ENCODE assay signal across 10 mouse cellular contexts in genomic region chr2:60118684-60119558, GRCm38 (mm10).
DNase-seq lines count a peak whose midpoint lies in the region; ATAC-seq lines count a peak whose summit lies in the region.
"Had no signal": no experiment of that assay in that cellular context is flagged by ENCODE, and none has a peak within 500 bp of the region (broad histone marks: within the 10 kb centered on the region; RNA-seq: fewer than 3 reads in every experiment).

No protein-coding gene starts in this region.

- WGBS in heart, embryonic 16.5 days = 50% methylated on average over 10 of the region's 10 CpGs
- 16% methylated on average over 10 of the region's 10 CpGs for WGBS in forebrain, embryonic 14.5 days
- 41% methylated on average over 10 of the region's 10 CpGs for WGBS in hindbrain, embryonic 11.5 days
- WGBS in neural tube, embryonic 12.5 days = 37% methylated on average over 10 of the region's 10 CpGs

- no peaks in the 10 kb centered on the region for H3K9me3 ChIP-seq in heart, embryonic 16.5 days (replicated peaks; ENCODE audit: control insufficient read depth, low read length)
- H3K9me3 ChIP-seq in forebrain, embryonic 14.5 days (replicated peaks; ENCODE audit: control insufficient read depth, low read length) = no peaks in the 10 kb centered on the region
- H3K9me3 ChIP-seq in hindbrain, embryonic 11.5 days (ENCODE audit: control insufficient read depth, low read length) = no peaks in the 10 kb centered on the region
- no peaks in the 10 kb centered on the region for H3K9me3 ChIP-seq in neural tube, embryonic 12.5 days
- H3K9me3 ChIP-seq: limb, embryonic 12.5 days; lung, embryonic 15.5 days had no signal

- peak overlapping the region; percentile 38; the same call in 1 of the 2 replicates for H3K9ac ChIP-seq in heart, embryonic 16.5 days (ENCODE audit: low read length)
- H3K9ac ChIP-seq in forebrain, embryonic 14.5 days (ENCODE audit: low read length) = peak overlapping the region; percentile 1; the same call in 1 of the 2 replicates
- no peak overlapping the region for H3K9ac ChIP-seq in hindbrain, embryonic 11.5 days (ENCODE audit: low read depth, low read length)
- no peak overlapping the region for H3K9ac ChIP-seq in neural tube, embryonic 12.5 days
- H3K9ac ChIP-seq: limb, embryonic 12.5 days; lung, embryonic 15.5 days had no signal

- no peak for ATAC-seq in heart, embryonic 16.5 days (replicated peaks; ENCODE audit: extremely low read depth, insufficient read depth, low FRiP score)
- 0 out of 2 replicates have a peak, but pooled peaks have one; percentile 22 for ATAC-seq in forebrain, embryonic 14.5 days
- ATAC-seq in hindbrain, embryonic 11.5 days (ENCODE audit: low FRiP score) = peak; percentile 48
- ATAC-seq in neural tube, embryonic 12.5 days (ENCODE audit: low FRiP score, low read depth) = peak; percentile 51; the same call in 1 of the 2 replicates

- H3K4me2 ChIP-seq in heart, embryonic 16.5 days (ENCODE audit: low read depth, low read length) = peak overlapping the region; percentile 29
- H3K4me2 ChIP-seq in forebrain, embryonic 14.5 days (ENCODE audit: low read length) = peak overlapping the region; percentile 35
- H3K4me2 ChIP-seq in hindbrain, embryonic 11.5 days (replicated peaks; ENCODE audit: low read depth, low read length) = no peak overlapping the region; the same call in 1 of the 2 replicates
- peak overlapping the region; percentile 44 for H3K4me2 ChIP-seq in neural tube, embryonic 12.5 days (replicated peaks)
- H3K4me2 ChIP-seq: limb, embryonic 12.5 days; lung, embryonic 15.5 days had no signal

- no peaks in the 10 kb centered on the region for H3K27me3 ChIP-seq in heart, embryonic 16.5 days (ENCODE audit: control insufficient read depth, insufficient read depth, low read length)
- H3K27me3 ChIP-seq in forebrain, embryonic 14.5 days (replicated peaks; ENCODE audit: control insufficient read depth, insufficient read depth, low read length) = no peaks in the 10 kb centered on the region
- H3K27me3 ChIP-seq in hindbrain, embryonic 11.5 days (ENCODE audit: control insufficient read depth, insufficient read depth, low read length) = no peaks in the 10 kb centered on the region
- no peaks in the 10 kb centered on the region for H3K27me3 ChIP-seq in neural tube, embryonic 12.5 days (replicated peaks)
- H3K27me3 ChIP-seq: limb, embryonic 12.5 days; lung, embryonic 15.5 days had no signal

- peaks cover 35% of the 10 kb centered on the region for H3K4me1 ChIP-seq in heart, embryonic 16.5 days (ENCODE audit: control insufficient read depth, insufficient read depth, low read length)
- H3K4me1 ChIP-seq in forebrain, embryonic 14.5 days (ENCODE audit: control insufficient read depth, insufficient read depth, low read length) = peaks cover 26% of the 10 kb centered on the region
- H3K4me1 ChIP-seq in hindbrain, embryonic 11.5 days (replicated peaks; ENCODE audit: control insufficient read depth, insufficient read depth, low read length) = peaks cover 3% of the 10 kb centered on the region; the same call in 1 of the 2 replicates
- H3K4me1 ChIP-seq in neural tube, embryonic 12.5 days = peaks cover 33% of the 10 kb centered on the region

- no peak for DNase-seq in heart, postnatal 36 days
- peak; percentile 62 for DNase-seq in forebrain, embryonic 14.5 days (ENCODE audit: low spot score)
- no peak for DNase-seq in hindbrain, embryonic 11.5 days (ENCODE audit: low spot score)
- DNase-seq in lung, postnatal 10 days = no peak
- DNase-seq in testis, postnatal 14 days (ENCODE audit: low spot score) = no peak
- DNase-seq: kidney, adult 9 months had no signal

- no peak overlapping the region for H3K4me3 ChIP-seq in heart, embryonic 16.5 days (ENCODE audit: low read length)
- H3K4me3 ChIP-seq in forebrain, embryonic 14.5 days (ENCODE audit: low read depth, low read length) = no peak overlapping the region
- H3K4me3 ChIP-seq in hindbrain, embryonic 11.5 days (ENCODE audit: low read depth, low read length) = no peak overlapping the region
- H3K4me3 ChIP-seq in neural tube, embryonic 12.5 days = no peak overlapping the region
- H3K4me3 ChIP-seq: limb, embryonic 12.5 days; lung, embryonic 15.5 days had no signal

- H3K36me3 ChIP-seq in heart, embryonic 16.5 days (ENCODE audit: control insufficient read depth, insufficient read depth) = no peaks in the 10 kb centered on the region
- H3K36me3 ChIP-seq in forebrain, embryonic 14.5 days (ENCODE audit: control insufficient read depth, insufficient read depth, low read length) = no peaks in the 10 kb centered on the region
- no peaks in the 10 kb centered on the region for H3K36me3 ChIP-seq in hindbrain, embryonic 11.5 days (ENCODE audit: control insufficient read depth, insufficient read depth, low read length)
- H3K36me3 ChIP-seq in neural tube, embryonic 12.5 days = no peaks in the 10 kb centered on the region; the same call in 1 of the 2 replicates
- H3K36me3 ChIP-seq: limb, embryonic 12.5 days; lung, embryonic 15.5 days had no signal

- H3K27ac ChIP-seq in heart, embryonic 16.5 days (ENCODE audit: low read length) = peak overlapping the region; percentile 39
- H3K27ac ChIP-seq in forebrain, embryonic 14.5 days (ENCODE audit: low read depth, low read length) = 0 out of 2 replicates have a peak overlapping the region, but pooled peaks have one; percentile 41
- peak overlapping the region; percentile 47; the same call in 1 of the 2 replicates for H3K27ac ChIP-seq in hindbrain, embryonic 11.5 days (ENCODE audit: low read depth, low read length)
- no peak overlapping the region for H3K27ac ChIP-seq in neural tube, embryonic 12.5 days
- H3K27ac ChIP-seq: limb, embryonic 12.5 days; lung, embryonic 15.5 days had no signal

- intact Hi-C loops in heart, postnatal 36 days (cut with DNase I) = no loop called here

Comparison
In these comparisons a context has a peak if more than half of its experiments do, and no peak if none do; other contexts are left out.
1. H3K9ac ChIP-seq: peak in heart, embryonic 16.5 days (single experiment) and forebrain, embryonic 14.5 days (single experiment); none in hindbrain, embryonic 11.5 days (single experiment) and neural tube, embryonic 12.5 days (single experiment).